In the genomic region with DNA sequence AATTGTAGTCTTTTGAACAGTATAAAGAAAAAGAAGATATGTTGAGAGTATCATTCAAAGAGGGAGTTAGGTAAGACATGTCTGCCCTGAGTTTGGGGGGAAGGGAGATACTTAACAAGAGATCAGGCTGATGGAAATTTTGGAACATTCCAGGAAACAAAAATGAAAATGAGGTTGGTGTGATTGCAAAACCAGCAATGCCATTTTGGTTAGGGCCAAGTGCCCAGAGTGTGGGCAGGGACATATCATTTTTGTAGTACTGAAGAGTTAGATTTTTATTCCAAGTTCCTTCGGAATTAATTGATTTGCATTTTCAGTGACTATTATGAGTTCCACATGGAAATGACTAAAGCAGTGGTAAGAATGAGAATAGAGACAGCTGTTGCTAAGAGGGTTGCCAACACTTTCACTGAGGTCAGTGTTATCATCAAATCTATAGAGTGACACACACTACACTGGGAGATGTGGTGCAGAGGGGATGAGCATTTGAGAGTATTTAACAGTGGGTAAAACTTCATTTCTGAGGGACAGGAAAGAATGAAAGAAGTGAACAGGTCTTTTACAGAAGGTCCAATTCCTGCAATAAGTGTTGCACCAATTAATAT, we compare ENCODE assay signal across 24 mouse cellular contexts.
"Had no signal": no experiment of that assay in that cellular context is flagged by ENCODE, and none has a peak within 500 bp of the region (broad histone marks: within the 10 kb centered on the region; RNA-seq: fewer than 3 reads in every experiment).

No protein-coding gene starts in this region.

- H3K9ac ChIP-seq: heart, embryonic 12.5 days; hindbrain, embryonic 13.5 days; hindbrain, embryonic 15.5 days; kidney, embryonic 15.5 days; limb, embryonic 12.5 days; liver, embryonic 13.5 days; liver, embryonic 15.5 days had no signal

- H3K9me3 ChIP-seq: heart, embryonic 10.5 days; heart, embryonic 12.5 days; hindbrain, embryonic 13.5 days; hindbrain, embryonic 15.5 days; kidney, embryonic 15.5 days; limb, embryonic 10.5 days; limb, embryonic 12.5 days; liver, embryonic 13.5 days; liver, embryonic 15.5 days had no signal

- H3K27me3 ChIP-seq: heart, embryonic 12.5 days; hindbrain, embryonic 13.5 days; hindbrain, embryonic 15.5 days; kidney, embryonic 15.5 days; limb, embryonic 12.5 days; liver, embryonic 13.5 days; liver, embryonic 15.5 days had no signal

- H3K4me1 ChIP-seq: hindbrain, embryonic 13.5 days; hindbrain, embryonic 15.5 days; kidney, embryonic 15.5 days; limb, embryonic 10.5 days; limb, embryonic 12.5 days; liver, embryonic 13.5 days; liver, embryonic 15.5 days had no signal

- H3K4me3 ChIP-seq: heart, embryonic 10.5 days; heart, embryonic 12.5 days; hindbrain, embryonic 13.5 days; hindbrain, embryonic 15.5 days; kidney, embryonic 15.5 days; left cerebral cortex, adult 2 months; limb, embryonic 10.5 days; limb, embryonic 12.5 days; liver, embryonic 13.5 days; liver, embryonic 15.5 days had no signal

- H3K27ac ChIP-seq: heart, embryonic 10.5 days; hindbrain, embryonic 13.5 days; hindbrain, embryonic 15.5 days; hindbrain, postnatal 0 days; kidney, embryonic 15.5 days; kidney, postnatal 0 days; left cerebral cortex, adult 2 months; limb, embryonic 10.5 days; limb, embryonic 12.5 days; liver, embryonic 13.5 days; liver, embryonic 15.5 days had no signal

- DNase-seq: gastrocnemius, postnatal 25 days; heart, adult 18-20 months; heart, postnatal 10 days; kidney, adult 11 months; kidney, adult 2 months; kidney, adult 9 months; kidney, postnatal 14 days; kidney, postnatal 36 days; layer of hippocampus, adult 9-11 months; liver; liver, embryonic 13.5 days had no signal

- H3K4me2 ChIP-seq: heart, embryonic 12.5 days; hindbrain, embryonic 13.5 days; hindbrain, embryonic 15.5 days; kidney, embryonic 15.5 days; limb, embryonic 12.5 days; liver, embryonic 11.5 days; liver, embryonic 13.5 days; liver, embryonic 15.5 days had no signal

- H3K36me3 ChIP-seq: heart, embryonic 10.5 days; heart, embryonic 12.5 days; hindbrain, embryonic 13.5 days; hindbrain, embryonic 15.5 days; kidney, embryonic 15.5 days; limb, embryonic 10.5 days; limb, embryonic 12.5 days; liver, embryonic 13.5 days; liver, embryonic 15.5 days had no signal

- ATAC-seq: hindbrain, postnatal 0 days; intestine, embryonic 16.5 days had no signal
